Mouse (Mus musculus) gastrocnemius, adult 18-20 months (tissue): ENCODE measurements at regions not wholly inside any gene's neighbourhood (a gene's known extent, or its start where the extent isn't known, plus 50 kb on each side); places are given as distances from the start of the nearest gene placed in this dataset.

Experiments used
- DNase-seq: peaks from one replicate; pipeline ENCODE4 v3.0.0; 2021; ENCODE audit warnings: low spot score

DNA sequence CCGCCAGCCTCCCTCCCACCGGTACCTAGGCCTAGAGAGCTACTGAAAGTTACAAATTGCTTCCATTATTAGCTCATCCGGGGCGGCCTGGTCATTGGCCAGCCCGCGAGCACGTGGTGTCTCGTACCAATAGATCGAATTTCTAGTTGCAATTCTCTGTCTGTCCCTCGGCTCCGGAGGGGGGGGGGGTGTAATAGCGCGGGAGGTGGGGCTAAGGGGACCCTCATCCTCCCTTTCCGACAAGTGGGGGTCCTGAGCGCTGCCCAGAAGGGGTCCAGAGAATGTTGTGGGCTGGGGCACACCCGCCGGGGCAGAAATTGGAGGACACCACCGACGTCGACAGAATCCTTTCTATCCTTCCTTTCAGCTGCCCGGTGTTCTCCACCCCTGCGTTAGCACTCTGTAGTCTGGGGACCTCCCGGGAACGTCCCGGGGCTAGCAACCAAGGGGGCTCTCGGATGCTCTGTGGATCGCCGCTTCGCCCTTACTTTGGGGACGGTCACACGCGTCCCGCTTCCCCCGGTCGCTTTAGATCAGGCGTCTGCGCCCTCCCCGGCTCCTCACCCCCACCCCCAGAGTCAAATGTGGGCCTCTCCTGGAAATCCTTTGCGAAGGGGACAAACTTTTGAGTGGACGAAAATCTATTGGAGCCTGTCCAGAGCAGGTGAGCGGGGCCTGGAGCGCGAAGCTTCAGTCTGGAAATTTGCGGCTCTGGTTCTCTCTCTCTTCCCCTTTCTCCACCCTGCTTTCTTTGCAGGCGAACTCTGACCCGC lies 64.6 kb downstream of the Smug1 start:
- DNase-seq, result peak; percentile 81

- DNase-seq, result no peak
Observed at GRCm38 (mm10) chr15:103100121-103100520, 66.8 kb downstream of the Smug1 start.

- DNase-seq, result peak; percentile 88
Observed at GRCm38 (mm10) chr15:103094457-103094856, 72.4 kb downstream of the Smug1 start.

- peak; percentile 90 for DNase-seq
Observed at GRCm38 (mm10) chr15:103093655-103094054, 73.2 kb downstream of the Smug1 start.

GRCm38 (mm10) chr15:103092496-103092895 lies 73.8 kb downstream of the Hoxc4 start:
- no peak for DNase-seq

DNA sequence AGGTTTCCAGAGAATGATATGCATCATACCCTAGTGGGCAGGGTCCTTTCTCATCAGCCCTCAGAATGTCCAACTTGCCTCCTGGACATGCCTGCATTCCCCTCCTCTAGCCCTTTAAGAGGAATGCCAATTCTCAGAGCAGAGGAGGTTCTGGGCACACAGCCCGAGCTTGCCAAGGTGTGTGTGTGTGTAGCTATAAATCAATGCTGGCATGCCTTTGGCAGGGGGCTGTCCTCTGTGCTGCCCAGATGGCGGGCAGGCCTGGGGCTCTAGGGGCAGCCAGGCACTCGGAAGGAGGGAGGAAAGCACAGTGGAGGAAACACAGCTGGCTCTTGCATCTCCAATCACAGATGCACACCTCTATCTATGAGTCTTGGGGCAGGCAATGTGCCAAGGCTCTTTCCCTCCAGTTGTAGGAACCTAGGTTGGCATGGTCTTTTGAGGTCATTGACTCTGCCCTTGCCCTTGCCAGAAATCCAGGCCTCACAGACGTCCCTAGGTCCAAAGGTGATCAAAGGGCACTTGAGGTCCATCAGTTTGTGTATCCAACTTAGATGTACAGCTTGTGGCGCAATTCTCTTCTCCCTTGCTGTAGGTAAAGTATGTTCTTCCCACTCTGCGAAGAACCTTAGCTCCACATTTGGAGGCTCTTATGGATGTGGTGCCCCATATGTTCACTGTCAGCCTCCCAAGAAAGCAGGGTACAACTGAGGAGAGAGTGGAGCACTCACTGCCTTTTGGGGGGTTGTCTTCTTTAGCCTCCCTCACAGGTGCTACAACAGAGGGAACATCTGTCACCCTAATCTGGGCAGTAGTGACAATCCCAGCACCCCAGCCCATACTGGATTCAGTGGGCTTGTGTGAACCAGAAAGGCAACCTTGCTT lies 71.8 kb downstream of the Hoxc4 start:
- DNase-seq, result no peak

DNA sequence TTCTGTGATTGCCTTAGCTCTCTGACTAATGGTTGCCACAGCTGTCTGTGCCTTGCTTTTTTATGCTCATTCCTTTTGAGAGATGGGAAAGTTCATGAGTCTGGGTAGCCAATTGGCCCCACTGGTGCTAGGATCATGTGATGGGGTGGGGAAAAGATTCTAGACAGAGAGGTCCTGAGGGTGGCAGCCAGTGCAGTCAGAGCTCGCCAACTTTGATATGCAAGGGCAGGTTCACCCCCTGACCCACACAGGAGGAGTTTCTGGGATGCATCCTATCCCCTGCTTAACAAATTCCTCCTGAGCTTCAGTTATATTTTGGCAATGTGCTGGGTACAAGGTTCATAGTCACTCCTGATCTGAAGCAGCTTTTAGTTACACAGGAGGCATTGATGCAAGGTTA lies 71.1 kb downstream of the Hoxc4 start:
- no peak for DNase-seq

DNA sequence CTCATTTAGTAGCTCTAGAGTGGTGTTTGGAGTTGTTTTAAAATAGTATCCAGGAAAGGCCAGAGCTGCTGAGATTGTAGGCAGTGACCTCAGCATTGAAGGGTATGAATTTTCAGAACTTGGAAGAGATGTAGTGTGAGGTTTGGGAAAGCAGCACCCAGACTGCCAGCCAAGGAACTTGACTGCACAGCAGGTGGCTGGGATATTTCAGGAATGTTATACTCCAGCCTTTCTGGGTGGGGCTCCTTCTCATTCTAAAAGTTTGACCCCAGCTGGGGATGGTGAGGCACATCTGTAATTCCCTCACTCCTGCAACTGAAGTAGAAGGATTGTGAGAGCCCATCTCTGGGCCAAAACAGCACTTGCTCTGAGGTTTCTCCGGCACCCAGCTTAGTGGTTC lies 70.7 kb downstream of the Hoxc4 start:
- DNase-seq, result no peak

GRCm38 (mm10) chr15:103087204-103087603 lies 68.5 kb downstream of the Hoxc4 start:
- peak; percentile 82 for DNase-seq

GRCm38 (mm10) chr15:103086672-103087069 lies 67.9 kb downstream of the Hoxc4 start:
- no peak for DNase-seq
